Mouse (Mus musculus): Measurements from ENCODE around the gene Itga10. TPM values are rescaled to one million over a fixed set of nuclear protein-coding genes. Genes with fewer than 3 reads are reported as not detected.
"Not testable (repeated sequence)": the region's sequence is repeated elsewhere in the genome, so short reads cannot be mapped to it uniquely, and the experiment has no call there.

Gene Itga10
- polyA plus RNA-seq, 1 experiment from 2014 or later: 1.1 TPM

DNA sequence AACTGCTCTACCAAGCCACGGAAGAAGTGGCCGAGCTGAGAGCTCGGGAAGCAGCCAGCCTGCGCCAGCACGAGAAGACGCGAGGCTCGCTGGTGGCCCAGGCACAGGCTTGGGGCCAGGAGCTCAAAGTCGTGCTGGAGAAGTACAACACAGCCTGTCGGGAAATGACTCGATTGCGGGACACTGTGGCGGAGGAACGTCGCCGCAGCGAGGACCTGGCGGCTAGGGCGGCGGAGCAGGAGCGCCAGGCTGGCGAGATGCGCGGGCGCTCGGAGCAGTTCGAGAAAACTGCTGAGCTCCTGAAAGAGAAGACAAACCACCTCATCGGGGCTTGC is 39.4 kb downstream of the Itga10 start:
- H3K4me2 ChIP-seq: peak overlapping the region; percentile 51
- H3K9me3 ChIP-seq: no peaks in the 10 kb centered on the region
- WGBS: 41% methylated on average over 28 of the region's 28 CpGs
- H3K4me3 ChIP-seq: peak overlapping the region; percentile 24
- H3K4me1 ChIP-seq (replicated peaks): peaks cover 9% of the 10 kb centered on the region; the same call in 1 of the 2 replicates
- ATAC-seq (ENCODE audit: low read depth): no peak
- H3K9ac ChIP-seq: peak overlapping the region; percentile 38; the same call in 1 of the 2 replicates
- H3K27ac ChIP-seq (replicated peaks): no peak overlapping the region
- peaks cover 37% of the 10 kb centered on the region for H3K27me3 ChIP-seq
- H3K36me3 ChIP-seq: no peaks in the 10 kb centered on the region

DNA sequence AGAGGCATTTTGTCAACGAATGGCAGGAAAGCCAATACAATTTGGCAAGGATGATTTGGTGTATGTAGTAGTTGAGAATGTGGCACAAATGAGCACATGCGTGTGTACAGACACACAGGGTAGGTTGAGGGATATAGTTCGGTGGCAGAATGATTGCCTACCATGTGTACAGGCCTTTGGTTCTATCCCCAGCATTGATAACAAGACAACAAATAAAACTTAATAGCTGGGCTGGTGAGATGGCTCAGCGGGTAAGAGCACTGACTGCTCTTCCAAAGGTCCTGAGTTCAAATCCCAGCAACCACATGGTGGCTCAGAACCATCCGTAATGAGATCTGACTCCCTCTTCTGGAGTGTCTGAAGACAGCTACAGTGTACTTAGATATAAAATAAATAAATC is 40.7 kb downstream of the Itga10 start:
- not testable (repeated sequence) for ATAC-seq (ENCODE audit: low read depth); H3K36me3 ChIP-seq; H3K9me3 ChIP-seq; H3K4me2 ChIP-seq; H3K4me3 ChIP-seq; H3K9ac ChIP-seq; H3K27ac ChIP-seq (replicated peaks)
- Histone ChIP-seq H3K4me1 (replicated peaks) (peaks cover 11% of the 10 kb centered on the region; the same call in 1 of the 2 replicates), H3K27me3 (peaks cover 36% of the 10 kb centered on the region)
- WGBS: 95% methylated on average over 5 of the region's 5 CpGs

DNA sequence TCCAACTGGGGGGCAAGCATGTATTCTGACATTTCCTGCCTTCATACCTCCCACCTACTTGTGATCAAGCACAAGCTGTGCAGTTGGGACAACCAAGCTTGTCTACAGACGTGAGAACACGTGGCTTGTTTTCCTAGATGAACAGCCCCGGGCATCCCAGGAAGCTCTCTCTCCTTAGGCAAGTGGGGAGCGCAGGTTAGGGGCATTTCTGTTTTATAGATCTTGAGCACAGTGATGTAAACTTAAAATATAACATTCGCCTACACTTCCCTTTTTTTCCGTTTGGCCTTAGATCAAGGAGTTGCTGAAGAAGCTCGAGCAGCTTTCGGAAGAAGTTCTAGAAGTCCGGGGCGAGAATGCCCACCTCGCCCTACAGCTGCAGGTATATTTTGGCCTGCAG is 43.5 kb downstream of the Itga10 start:
- Histone ChIP-seq H3K36me3 (no peaks in the 10 kb centered on the region), H3K27me3 (peaks cover 21% of the 10 kb centered on the region), H3K27ac (replicated peaks) (no peak overlapping the region), H3K4me1 (replicated peaks) (peaks cover 11% of the 10 kb centered on the region; the same call in 1 of the 2 replicates), H3K9ac (no peak overlapping the region), H3K4me3 (no peak overlapping the region), H3K4me2 (no peak overlapping the region), H3K9me3 (no peaks in the 10 kb centered on the region)
- WGBS: 85% methylated on average over 11 of the region's 11 CpGs
- ATAC-seq (ENCODE audit: low read depth): no peak

DNA sequence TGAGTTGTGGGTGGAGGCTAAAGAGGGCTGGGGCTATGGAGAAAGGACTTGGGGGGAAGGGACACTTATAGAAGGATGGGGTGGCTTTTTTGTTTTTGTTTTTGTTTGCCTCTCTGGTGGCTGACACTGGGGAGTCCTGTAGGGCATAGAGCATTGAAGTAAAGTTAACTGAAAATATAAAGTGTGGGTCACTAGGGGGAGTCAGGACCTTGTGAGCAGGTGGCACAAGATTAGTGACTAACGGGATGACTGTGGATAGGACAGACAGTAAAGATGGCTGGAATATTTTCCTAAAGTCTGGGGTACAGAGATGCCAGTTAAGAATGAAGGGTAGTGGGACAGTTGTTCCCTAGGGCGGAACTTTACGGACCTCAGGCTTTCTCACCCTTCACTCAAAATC is 44.9 kb downstream of the Itga10 start:
- no peak overlapping the region for H3K9ac ChIP-seq
- ATAC-seq (ENCODE audit: low read depth): no peak
- H3K4me3 ChIP-seq: no peak overlapping the region
- H3K27me3 ChIP-seq: peaks cover 7% of the 10 kb centered on the region; the same call in 1 of the 2 replicates
- peaks cover 3% of the 10 kb centered on the region; the same call in 1 of the 2 replicates for H3K4me1 ChIP-seq (replicated peaks)
- H3K36me3 ChIP-seq: no peaks in the 10 kb centered on the region
- no peak overlapping the region for H3K27ac ChIP-seq (replicated peaks)
- H3K9me3 ChIP-seq: no peaks in the 10 kb centered on the region
- 67% methylated on average over 3 of the region's 3 CpGs for WGBS
- H3K4me2 ChIP-seq: no peak overlapping the region

DNA sequence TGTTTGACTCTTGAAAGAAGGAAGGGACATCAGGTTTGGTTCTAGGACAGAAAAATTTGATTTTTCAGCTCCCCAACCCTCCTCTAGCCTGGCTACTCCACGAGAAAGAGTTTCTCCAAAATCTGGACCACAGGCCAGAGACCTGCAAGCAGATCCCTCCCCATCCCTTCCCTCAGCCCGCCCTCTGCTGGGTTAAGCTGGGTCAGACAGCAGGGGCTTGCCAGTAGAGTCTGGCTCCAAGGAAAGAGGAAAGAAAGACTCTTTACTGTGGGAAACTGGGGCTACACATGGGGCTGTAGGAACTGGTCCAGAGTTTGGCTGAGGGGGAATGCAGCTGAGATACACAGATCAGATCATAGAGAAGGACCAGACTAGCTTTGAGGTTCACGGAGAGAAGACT is 47.1 kb downstream of the Itga10 start:
- Histone ChIP-seq H3K36me3 (no peaks in the 10 kb centered on the region), H3K4me3 (no peak overlapping the region), H3K9ac (no peak overlapping the region), H3K27me3 (no peaks in the 10 kb centered on the region), H3K4me1 (replicated peaks) (peaks cover 15% of the 10 kb centered on the region), H3K27ac (replicated peaks) (no peak overlapping the region), H3K4me2 (no peak overlapping the region), H3K9me3 (no peaks in the 10 kb centered on the region)
- no peak for ATAC-seq (ENCODE audit: low read depth)
- WGBS: 27% methylated on average over 3 of the region's 3 CpGs

DNA sequence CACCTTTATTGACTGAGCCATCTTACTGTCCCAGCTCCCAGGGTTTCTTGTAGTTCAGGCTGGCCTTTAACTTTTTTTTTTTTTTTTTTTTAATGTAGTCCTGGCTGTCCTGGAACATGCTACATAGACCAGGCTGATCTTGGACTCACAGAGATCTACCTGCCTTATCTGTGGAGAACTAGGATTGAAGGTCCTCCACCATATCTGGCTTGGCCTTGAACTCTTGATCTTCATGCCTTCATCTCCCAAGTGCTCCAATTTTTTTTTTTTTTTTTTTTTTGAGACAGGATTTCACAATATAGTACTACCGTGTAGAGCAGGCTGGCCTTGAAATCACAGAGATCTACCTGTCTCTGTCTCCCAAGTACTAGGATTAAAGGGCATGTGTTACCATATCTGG is 48.2 kb downstream of the Itga10 start:
- Histone ChIP-seq H3K9me3 (no peaks in the 10 kb centered on the region), H3K4me3 (no peak overlapping the region), H3K27ac (replicated peaks) (no peak overlapping the region), H3K4me1 (replicated peaks) (peaks cover 24% of the 10 kb centered on the region), H3K9ac (no peak overlapping the region), H3K36me3 (no peaks in the 10 kb centered on the region), H3K4me2 (no peak overlapping the region), H3K27me3 (no peaks in the 10 kb centered on the region)
- no peak for ATAC-seq (ENCODE audit: low read depth)
- 89% methylated on average over 1 of the region's 1 CpGs for WGBS

DNA sequence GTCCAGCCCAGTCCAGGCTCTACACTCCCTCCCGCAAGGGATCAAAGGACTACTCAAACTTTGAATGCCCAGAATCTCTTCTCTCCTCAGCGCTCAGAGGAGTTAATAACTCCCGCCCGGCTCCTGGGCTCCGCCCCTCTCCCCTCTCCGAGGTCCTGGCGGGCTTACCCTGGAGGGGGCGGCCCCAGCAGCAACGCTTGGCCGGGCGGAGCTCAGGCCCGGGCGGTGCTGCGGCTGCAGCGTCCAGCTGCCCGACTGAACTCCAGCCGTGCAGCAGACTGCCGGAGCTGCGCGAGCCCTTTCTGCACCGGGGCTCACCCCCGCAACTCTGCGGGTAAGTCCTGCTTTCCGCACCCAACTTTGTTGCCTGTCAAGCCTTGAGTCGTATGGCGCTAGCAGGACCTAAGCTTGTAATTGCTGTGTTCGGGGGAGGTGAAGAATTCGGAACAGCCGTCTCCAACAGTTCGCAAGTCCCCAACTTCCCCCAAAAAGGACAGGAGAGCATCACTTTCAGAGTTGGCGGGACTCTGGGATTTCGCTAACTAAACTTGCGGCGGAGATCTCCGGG is 50.9 kb downstream of the Itga10 start, which contains the start of gene Pias3:
Gene Pias3 (plus strand): TSS at position 187 of the 568 bp plus-strand sequence.
- peak; percentile 75 for ATAC-seq (ENCODE audit: low read depth)
- under 1% methylated on average over 35 of the region's 35 CpGs for WGBS
- Histone ChIP-seq H3K9me3 (no peaks in the 10 kb centered on the region), H3K4me3 (peak within 1 kb of the TSS; percentile 77), H3K4me2 (peak within 1 kb of the TSS; percentile 76), H3K36me3 (peaks cover 6% of the 10 kb centered on the region), H3K4me1 (replicated peaks) (peaks cover 28% of the 10 kb centered on the region), H3K9ac (peak within 1 kb of the TSS; percentile 90), H3K27ac (replicated peaks) (peak within 1 kb of the TSS; percentile 93), H3K27me3 (no peaks in the 10 kb centered on the region)

DNA sequence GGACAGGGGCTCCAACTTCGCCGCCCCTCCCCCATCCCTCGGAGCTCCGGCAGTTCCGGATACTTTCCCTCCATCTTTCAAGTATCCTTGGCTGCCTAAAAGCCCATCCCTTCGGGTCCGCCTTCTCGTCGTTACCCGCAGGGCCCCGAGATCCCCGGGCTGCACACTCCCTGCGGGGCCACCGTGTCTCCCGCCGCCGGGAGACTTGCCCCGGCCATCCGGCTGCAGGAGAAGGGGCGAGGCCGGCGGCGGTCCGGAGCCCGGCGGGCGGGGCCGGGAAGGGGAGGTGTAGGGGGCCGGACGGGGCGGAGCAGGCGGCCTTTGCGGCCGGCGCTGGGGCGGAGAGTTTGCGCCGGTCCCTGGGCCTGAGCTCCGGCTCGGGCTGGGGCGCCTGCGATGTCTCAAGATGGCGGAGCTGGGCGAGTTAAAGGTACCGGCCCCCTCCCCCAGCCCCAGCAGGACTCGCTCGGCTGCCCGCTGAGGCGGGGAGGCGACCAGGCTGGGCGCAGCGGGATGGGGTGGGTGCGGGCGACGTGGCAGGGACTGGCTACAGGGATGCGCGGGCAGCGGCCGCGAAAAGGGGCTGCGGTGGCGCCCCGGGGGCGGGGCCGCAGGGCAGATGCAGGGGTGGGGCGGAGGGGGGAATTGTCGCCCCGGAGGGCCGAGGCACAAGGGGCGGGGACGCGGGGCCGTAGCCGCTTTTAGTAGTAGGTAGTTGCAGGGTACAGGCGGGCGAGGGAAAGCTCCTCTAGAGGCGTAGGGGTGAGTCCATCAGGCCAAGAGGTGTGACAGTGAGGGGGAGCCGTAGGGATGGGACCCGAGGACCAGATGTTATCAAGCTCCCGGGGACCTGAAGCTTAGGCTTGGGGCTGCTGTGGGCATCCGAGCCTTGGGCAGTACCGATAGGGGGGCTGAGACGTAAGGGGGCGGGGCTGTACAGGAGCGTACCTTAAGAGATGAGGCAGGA is 51.7 kb downstream of the Itga10 start:
- H3K4me1 ChIP-seq (replicated peaks): peaks cover 28% of the 10 kb centered on the region
- peak overlapping the region; percentile 93 for H3K27ac ChIP-seq (replicated peaks)
- no peaks in the 10 kb centered on the region for H3K27me3 ChIP-seq
- peak; percentile 94 for ATAC-seq (ENCODE audit: low read depth)
- H3K9me3 ChIP-seq: no peaks in the 10 kb centered on the region
- peak overlapping the region; percentile 77 for H3K4me3 ChIP-seq
- H3K9ac ChIP-seq: peak overlapping the region; percentile 90
- peaks cover 13% of the 10 kb centered on the region for H3K36me3 ChIP-seq
- 1% methylated on average over 84 of the region's 85 CpGs for WGBS
- H3K4me2 ChIP-seq: peak overlapping the region; percentile 76

DNA sequence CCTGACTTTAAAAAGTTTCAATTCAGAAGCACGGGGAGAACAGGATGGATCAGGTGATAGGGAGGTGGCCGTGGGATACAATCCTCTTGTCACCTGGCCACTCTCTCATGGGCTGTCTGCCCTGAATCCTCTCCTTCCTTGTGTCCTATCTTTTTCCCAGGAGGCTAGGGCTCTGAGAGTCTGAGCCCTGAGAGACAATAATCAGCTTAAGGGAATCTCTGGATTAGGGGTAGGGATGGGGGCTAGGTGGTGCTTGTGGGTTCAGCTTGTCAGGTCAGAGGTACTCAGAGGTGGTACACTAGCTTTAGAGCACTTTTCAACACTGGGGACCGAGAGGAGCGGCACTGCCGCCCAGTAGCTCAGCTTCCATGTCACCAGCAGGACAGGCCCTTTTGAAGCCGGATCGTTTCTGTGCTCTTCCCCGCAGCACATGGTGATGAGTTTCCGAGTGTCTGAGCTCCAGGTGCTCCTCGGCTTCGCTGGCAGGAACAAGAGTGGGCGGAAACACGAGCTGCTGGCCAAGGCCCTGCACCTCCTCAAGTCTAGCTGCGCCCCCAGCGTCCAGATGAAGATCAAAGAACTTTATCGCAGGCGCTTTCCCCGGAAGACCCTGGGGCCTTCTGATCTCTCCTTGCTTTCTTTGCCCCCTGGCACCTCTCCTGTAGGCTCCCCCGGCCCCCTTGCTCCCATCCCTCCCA is 53.8 kb downstream of the Itga10 start:
- peaks cover 32% of the 10 kb centered on the region for H3K36me3 ChIP-seq
- H3K27ac ChIP-seq (replicated peaks): no peak overlapping the region
- no peak overlapping the region for H3K4me2 ChIP-seq
- H3K9ac ChIP-seq: no peak overlapping the region
- H3K4me1 ChIP-seq (replicated peaks): peaks cover 28% of the 10 kb centered on the region
- WGBS: 44% methylated on average over 19 of the region's 19 CpGs
- no peaks in the 10 kb centered on the region for H3K9me3 ChIP-seq
- no peak for ATAC-seq (ENCODE audit: low read depth)
- H3K27me3 ChIP-seq: no peaks in the 10 kb centered on the region
- no peak overlapping the region for H3K4me3 ChIP-seq

DNA sequence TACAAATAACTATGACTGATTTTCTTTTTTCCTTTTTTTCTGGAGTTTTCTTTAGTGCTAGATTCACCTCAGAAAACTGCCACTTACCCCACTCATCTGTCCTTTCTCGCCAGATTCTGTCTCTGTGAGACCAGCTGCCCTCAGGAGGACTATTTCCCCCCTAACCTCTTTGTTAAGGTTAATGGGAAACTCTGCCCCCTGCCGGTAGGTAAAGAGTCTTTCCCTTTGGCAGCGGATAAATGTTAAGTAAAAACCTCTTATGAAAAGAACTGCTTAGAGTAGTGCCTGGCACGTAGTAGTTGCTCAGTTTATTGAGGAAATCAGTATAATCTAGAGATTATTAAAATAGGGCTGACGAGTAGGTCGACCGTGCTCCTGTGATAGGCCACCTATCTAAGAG is 55.0 kb downstream of the Itga10 start:
- H3K4me2 ChIP-seq: no peak overlapping the region
- H3K4me3 ChIP-seq: no peak overlapping the region
- WGBS: 51% methylated on average over 7 of the region's 7 CpGs
- ATAC-seq (ENCODE audit: low read depth): no peak
- peaks cover 44% of the 10 kb centered on the region for H3K36me3 ChIP-seq
- H3K4me1 ChIP-seq (replicated peaks): peaks cover 26% of the 10 kb centered on the region
- H3K27me3 ChIP-seq: no peaks in the 10 kb centered on the region
- H3K9ac ChIP-seq: no peak overlapping the region
- H3K27ac ChIP-seq (replicated peaks): no peak overlapping the region
- no peaks in the 10 kb centered on the region for H3K9me3 ChIP-seq

DNA sequence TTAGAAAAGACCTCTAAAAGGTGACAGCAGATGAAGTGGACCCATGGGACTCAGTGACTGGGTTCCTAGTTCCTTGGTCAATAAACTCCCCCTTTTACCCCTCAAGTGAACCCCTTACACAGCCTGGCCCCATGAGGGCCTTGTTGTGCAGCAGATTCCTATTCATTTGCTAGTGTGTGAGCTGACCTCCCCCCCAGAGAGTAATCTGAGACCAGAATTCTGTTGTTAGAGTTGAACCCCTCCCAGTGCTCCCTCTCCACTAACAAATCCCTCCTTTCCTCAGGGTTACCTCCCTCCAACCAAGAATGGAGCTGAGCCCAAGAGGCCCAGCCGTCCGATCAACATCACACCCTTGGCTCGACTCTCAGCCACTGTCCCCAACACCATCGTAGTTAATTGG is 55.6 kb downstream of the Itga10 start:
- H3K9me3 ChIP-seq: no peaks in the 10 kb centered on the region
- H3K27me3 ChIP-seq: no peaks in the 10 kb centered on the region
- no peak overlapping the region for H3K27ac ChIP-seq (replicated peaks)
- H3K9ac ChIP-seq: no peak overlapping the region
- no peak for ATAC-seq (ENCODE audit: low read depth)
- peaks cover 19% of the 10 kb centered on the region for H3K4me1 ChIP-seq (replicated peaks)
- no peak overlapping the region for H3K4me2 ChIP-seq
- no peak overlapping the region for H3K4me3 ChIP-seq
- peaks cover 49% of the 10 kb centered on the region for H3K36me3 ChIP-seq
- 88% methylated on average over 4 of the region's 4 CpGs for WGBS

DNA sequence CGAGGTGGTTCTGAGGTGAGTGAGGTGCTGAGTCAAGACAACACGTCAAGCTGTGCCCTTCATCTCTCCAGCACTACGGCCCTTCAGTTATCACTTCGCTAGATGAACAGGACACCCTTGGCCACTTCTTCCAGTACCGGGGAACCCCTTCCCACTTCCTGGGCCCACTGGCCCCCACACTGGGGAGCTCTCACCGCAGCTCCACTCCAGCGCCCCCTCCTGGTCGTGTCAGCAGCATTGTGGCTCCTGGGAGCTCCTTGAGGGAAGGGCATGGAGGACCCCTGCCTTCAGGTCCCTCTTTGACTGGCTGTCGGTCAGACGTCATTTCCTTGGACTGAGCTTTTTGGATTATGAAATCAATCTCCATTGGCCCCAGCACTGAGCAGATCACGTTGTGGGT is 59.4 kb downstream of the Itga10 start:
- 67% methylated on average over 11 of the region's 11 CpGs for WGBS
- H3K9ac ChIP-seq: no peak overlapping the region

More for the DNA sequence above, 59.4 kb downstream of the Itga10 start:
- Histone ChIP-seq H3K36me3 (peaks cover 55% of the 10 kb centered on the region), H3K4me3 (no peak overlapping the region), H3K27me3 (peaks cover 8% of the 10 kb centered on the region; the same call in 1 of the 2 replicates), H3K4me1 (replicated peaks) (peaks cover 12% of the 10 kb centered on the region; the same call in 1 of the 2 replicates), H3K27ac (replicated peaks) (no peak overlapping the region), H3K4me2 (no peak overlapping the region), H3K9me3 (no peaks in the 10 kb centered on the region)
- no peak for ATAC-seq (ENCODE audit: low read depth)

All from neural tube, embryonic 13.5 days (tissue).